Mouse (Mus musculus) G1E (cell line): ENCODE measurements at regions not wholly inside any gene's neighbourhood (a gene's known extent, or its start where the extent isn't known, plus 50 kb on each side); places are given as distances from the start of the nearest gene placed in this dataset.

ENCODE experiments used
- ATAC-seq: 2 replicates; pipeline ENCODE4 v1.8.0; 2016; ENCODE audit warnings: mild to moderate bottlenecking; ENCODE audit not compliant: insufficient number of reproducible peaks, poor library complexity, low FRiP score, severe bottlenecking; ENCODE audit errors: extremely low read depth
- DNase-seq: peaks from one replicate; pipeline ENCODE4 v3.0.0; 2012; ENCODE audit warnings: low spot score
- H3K27me3 ChIP-seq: 2 replicates; pipeline ENCODE4 v1.6.1; 2012; ENCODE audit warnings: mild to moderate bottlenecking, low read length, inconsistent platforms; ENCODE audit not compliant: insufficient read depth
- H3K36me3 ChIP-seq: replicated peaks from 2 replicates; pipeline ENCODE3; 2012; ENCODE audit warnings: mild to moderate bottlenecking, inconsistent platforms
- H3K4me1 ChIP-seq: 2 replicates; pipeline ENCODE4 v1.6.1; 2012; ENCODE audit warnings: low read depth, low read length, inconsistent platforms, mixed read lengths; ENCODE audit not compliant: insufficient read depth
- H3K4me3 ChIP-seq: 2 replicates; pipeline ENCODE4 v1.5.1; 2012; ENCODE audit warnings: low read depth, mild to moderate bottlenecking, inconsistent platforms, low read length, moderate library complexity, mixed read lengths
- H3K9me3 ChIP-seq: replicated peaks from 2 replicates; pipeline ENCODE4 v1.6.1; 2012; ENCODE audit warnings: inconsistent platforms
- CTCF ChIP-seq: IDR thresholded peaks from 2 replicates; pipeline ENCODE4 v1.5.1; 2012; ENCODE audit warnings: low read depth, low read length, inconsistent platforms, mixed read lengths
- GATA1 ChIP-seq: IDR thresholded peaks from 2 replicates; pipeline ENCODE4 v1.6.1; 2012; ENCODE audit warnings: borderline replicate concordance, low read length, inconsistent platforms, mixed read lengths
- GATA2 ChIP-seq: IDR thresholded peaks from 2 replicates; pipeline ENCODE4 v1.6.1; 2012; ENCODE audit warnings: low read depth, low read length, inconsistent platforms, borderline replicate concordance
- POLR2AphosphoS5 ChIP-seq: IDR thresholded peaks from 2 replicates; pipeline ENCODE4 v1.6.1; 2012; ENCODE audit warnings: low read depth, low read length, inconsistent platforms; ENCODE audit not compliant: insufficient replicate concordance
- TAL1 ChIP-seq: conservative IDR thresholded peaks from 2 replicates; pipeline ENCODE4 v1.6.1; 2012; ENCODE audit warnings: low read depth, low read length, inconsistent platforms, mixed read lengths

- no peak for TF ChIP-seq CTCF
- no peak for TF ChIP-seq TAL1
- TF ChIP-seq POLR2AphosphoS5, result no peak
- TF ChIP-seq GATA1, result no peak
- no peak for TF ChIP-seq GATA2
Observed at GRCm38 (mm10) chr12:73415856-73416366, 129.3 kb downstream of the Slc38a6 start.

GRCm38 (mm10) chr12:73413439-73414196 is 127.0 kb downstream of the Slc38a6 start:
- ATAC-seq, result no peak
- Histone ChIP-seq H3K4me3 (no peak overlapping the region), H3K27me3 (peaks cover 7% of the 10 kb centered on the region)

More at GRCm38 (mm10) chr12:73415856-73416366, 129.3 kb downstream of the Slc38a6 start:
- no peak for ATAC-seq
- no peak for DNase-seq
- Histone ChIP-seq H3K4me3 (no peak overlapping the region), H3K36me3 (no peaks in the 10 kb centered on the region), H3K27me3 (peaks cover 2% of the 10 kb centered on the region; the same call in 1 of the 2 replicates), H3K9me3 (no peaks in the 10 kb centered on the region), H3K4me1 (no peaks in the 10 kb centered on the region)

DNA sequence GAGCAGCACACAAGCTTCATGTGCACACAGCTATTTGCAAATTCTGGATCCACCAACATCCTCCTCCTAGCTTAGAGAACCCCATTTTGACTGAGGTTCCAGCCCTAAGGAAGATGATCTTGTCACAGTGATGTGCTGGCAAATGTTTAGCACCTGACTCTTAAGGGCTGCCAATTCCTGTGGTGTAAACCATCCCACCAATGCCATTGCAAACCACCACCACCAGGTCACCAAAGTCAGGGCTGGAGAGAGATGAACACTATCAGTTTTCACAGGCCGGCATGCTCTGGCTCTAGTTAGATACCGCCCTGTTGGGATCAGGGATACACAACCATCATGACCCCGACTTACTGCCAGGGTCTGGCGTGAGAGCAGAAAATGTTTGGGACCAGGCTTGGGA is 125.9 kb downstream of the Slc38a6 start:
- TF ChIP-seq POLR2AphosphoS5, result no peak
- no peak for TF ChIP-seq GATA1
- no peak for TF ChIP-seq CTCF
- TF ChIP-seq GATA2, result no peak
- TF ChIP-seq TAL1, result no peak
- Histone ChIP-seq H3K9me3 (no peaks in the 10 kb centered on the region), H3K36me3 (no peaks in the 10 kb centered on the region), H3K4me3 (no peak overlapping the region), H3K4me1 (no peaks in the 10 kb centered on the region), H3K27me3 (peaks cover 7% of the 10 kb centered on the region)
- DNase-seq (no peak), ATAC-seq (no peak)

More at GRCm38 (mm10) chr12:73413439-73414196, 127.0 kb downstream of the Slc38a6 start:
- H3K4me1 ChIP-seq, result no peaks in the 10 kb centered on the region
- DNase-seq, result no peak
- H3K9me3 ChIP-seq, result no peaks in the 10 kb centered on the region
- H3K36me3 ChIP-seq, result no peaks in the 10 kb centered on the region
- TF ChIP-seq POLR2AphosphoS5 (no peak), GATA1 (no peak), GATA2 (no peak), CTCF (no peak), TAL1 (no peak)

GRCm38 (mm10) chr12:73410924-73411323 is 124.3 kb downstream of the Slc38a6 start:
- DNase-seq, result no peak
- Histone ChIP-seq H3K4me1 (no peaks in the 10 kb centered on the region), H3K4me3 (no peak overlapping the region), H3K9me3 (no peaks in the 10 kb centered on the region), H3K36me3 (no peaks in the 10 kb centered on the region), H3K27me3 (peaks cover 7% of the 10 kb centered on the region)
- ATAC-seq, result no peak
- no peak for TF ChIP-seq CTCF
- no peak for TF ChIP-seq POLR2AphosphoS5
- no peak for TF ChIP-seq TAL1
- no peak for TF ChIP-seq GATA1
- TF ChIP-seq GATA2, result no peak

DNA sequence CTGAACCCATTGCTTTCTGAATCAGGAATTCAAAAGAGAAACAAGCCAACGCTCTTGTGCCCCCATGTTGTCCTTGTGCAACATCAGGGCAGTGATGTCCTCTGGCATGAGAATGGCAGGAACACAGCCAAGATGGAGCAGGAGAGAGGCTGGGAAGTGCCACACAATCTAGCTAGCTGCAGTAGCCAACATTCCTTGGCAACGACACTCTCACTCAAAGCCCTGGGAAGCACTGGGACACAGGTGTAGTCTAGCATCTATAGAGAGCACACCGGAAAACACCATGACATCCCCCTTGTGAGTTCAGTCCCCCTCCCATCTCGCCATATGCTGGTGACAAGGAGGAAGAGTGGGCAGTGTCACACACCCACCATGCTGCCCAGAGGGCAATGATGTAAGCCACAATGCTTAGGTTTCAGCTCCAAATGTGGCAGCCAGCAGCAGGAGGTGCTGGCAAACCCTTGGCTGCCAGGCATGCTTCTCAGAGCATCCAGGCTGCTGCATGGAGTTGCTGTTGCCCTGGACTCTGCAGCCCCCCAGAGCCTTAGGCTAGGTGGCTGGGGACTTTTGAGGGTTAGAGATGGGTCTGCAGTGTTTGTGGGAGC is 123.0 kb downstream of the Slc38a6 start:
- TF ChIP-seq POLR2AphosphoS5 (no peak), GATA1 (no peak), CTCF (no peak), GATA2 (no peak), TAL1 (no peak)
- Histone ChIP-seq H3K4me1 (no peaks in the 10 kb centered on the region), H3K9me3 (no peaks in the 10 kb centered on the region), H3K27me3 (peaks cover 7% of the 10 kb centered on the region), H3K4me3 (no peak overlapping the region), H3K36me3 (no peaks in the 10 kb centered on the region)
- ATAC-seq, result no peak
- DNase-seq, result no peak

DNA sequence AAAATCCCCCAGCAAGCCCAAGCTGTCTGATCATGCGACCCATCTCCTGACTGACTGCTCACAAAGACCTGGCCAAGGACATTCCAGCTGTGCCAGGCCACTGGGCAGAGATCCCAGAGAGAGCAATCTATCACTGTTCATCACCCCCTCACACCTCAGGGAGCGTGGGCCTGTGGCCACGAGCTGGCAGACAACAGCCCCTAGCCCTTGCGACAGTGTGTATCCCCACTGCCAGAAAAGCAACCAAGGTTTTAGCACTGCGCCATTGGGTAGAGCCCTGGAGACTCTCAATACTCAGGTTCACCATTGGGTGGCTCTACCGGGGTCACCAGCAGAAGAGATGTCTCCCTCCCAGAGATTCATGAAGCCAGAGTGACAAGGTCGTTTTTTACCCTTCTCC is 122.0 kb downstream of the Slc38a6 start:
- TF ChIP-seq GATA2 (no peak), GATA1 (no peak)
- Histone ChIP-seq H3K4me3 (no peak overlapping the region), H3K4me1 (no peaks in the 10 kb centered on the region), H3K9me3 (no peaks in the 10 kb centered on the region), H3K36me3 (no peaks in the 10 kb centered on the region), H3K27me3 (peaks cover 7% of the 10 kb centered on the region)
- ATAC-seq (no peak), DNase-seq (no peak)
